Mouse (Mus musculus): ENCODE results near the gene Alkbh6. TPM values are rescaled to one million over a fixed set of nuclear protein-coding genes. Genes with fewer than 3 reads are reported as not detected.
A peak's percentile ranks its signal among the peaks of the same experiment; 100 is the strongest.

Gene Alkbh6
- polyA plus RNA-seq, 1 experiment from 2014 or later, result 107 TPM

DNA sequence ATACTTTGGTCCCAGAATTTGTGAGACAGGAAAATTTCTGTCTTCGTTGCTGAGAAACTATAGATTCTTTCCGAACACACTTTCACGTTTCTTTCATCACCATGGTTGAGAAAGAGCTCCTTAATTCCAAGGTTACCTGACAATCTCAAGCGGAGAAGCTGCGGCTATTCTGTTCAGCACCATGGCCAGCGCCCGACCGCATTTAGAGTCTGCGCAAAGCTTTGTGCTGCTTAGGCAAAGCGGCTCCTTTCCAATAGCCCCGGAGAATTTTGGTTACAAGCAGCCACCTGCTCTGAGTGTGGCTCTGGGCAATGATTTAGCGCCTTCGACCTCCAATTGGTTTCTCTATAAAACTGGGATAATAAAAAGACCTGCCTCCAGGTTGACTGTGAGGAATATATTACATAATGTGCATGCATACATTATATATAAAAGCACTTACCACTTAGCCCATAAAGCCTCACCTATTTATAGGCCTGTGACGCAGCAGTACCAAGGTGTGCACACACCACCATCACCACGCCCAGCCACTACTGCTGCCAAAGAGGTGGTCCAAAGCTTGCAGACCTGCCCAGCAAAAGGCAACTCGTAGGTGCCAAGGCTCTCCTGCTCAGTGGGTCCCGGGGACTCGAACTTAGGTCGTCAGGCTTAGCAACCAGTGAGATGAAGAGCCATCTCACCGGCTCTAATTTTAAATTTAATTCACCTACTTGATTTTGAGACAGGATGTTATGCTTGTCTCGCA, 38.3 kb downstream of the Alkbh6 start:
- ATAC-seq (ENCODE audit: low FRiP score, low TSS enrichment) (no peak), DNase-seq (peak; percentile 73)
- Histone ChIP-seq H3K9ac (replicated peaks; ENCODE audit: low read length) (no peak overlapping the region), H3K4me3 (replicated peaks; ENCODE audit: low read depth, low read length) (no peak overlapping the region), H3K27ac (replicated peaks; ENCODE audit: low read depth, low read length) (no peak overlapping the region), H3K27me3 (ENCODE audit: control insufficient read depth, insufficient read depth, low read length) (peaks cover 24% of the 10 kb centered on the region; the same call in 1 of the 2 replicates), H3K36me3 (ENCODE audit: control insufficient read depth, insufficient read depth, low read length) (no peaks in the 10 kb centered on the region), H3K9me3 (ENCODE audit: control insufficient read depth, low read length) (no peaks in the 10 kb centered on the region), H3K4me1 (ENCODE audit: control insufficient read depth, insufficient read depth, low read length) (0 out of 2 replicates have a peak, but pooled peaks cover 3% of the 10 kb centered on the region), H3K4me2 (ENCODE audit: low read length) (no peak overlapping the region)
- 28% methylated on average over 21 of the region's 21 CpGs for WGBS

DNA sequence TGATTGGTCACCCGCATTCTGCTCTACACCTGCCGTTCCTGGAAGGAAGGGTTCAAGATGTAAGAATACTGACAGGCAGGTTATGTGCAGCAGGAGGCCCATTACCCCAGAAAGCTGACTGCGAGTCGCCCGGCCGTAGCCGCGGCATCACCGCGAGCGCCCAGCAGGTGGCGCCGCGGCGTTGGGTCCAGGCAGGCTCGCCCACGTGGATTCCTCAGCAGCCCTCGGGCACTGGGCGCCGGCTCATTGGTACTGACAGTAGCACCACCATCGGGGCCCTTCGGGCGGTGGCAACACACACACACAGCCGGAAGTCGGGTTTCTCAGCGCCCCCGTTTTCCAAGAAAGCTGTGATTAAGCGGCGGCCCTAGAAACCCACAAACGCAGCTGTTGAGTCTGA, 39.3 kb downstream of the Alkbh6 start:
- no peak overlapping the region for H3K27ac ChIP-seq (replicated peaks; ENCODE audit: low read depth, low read length)
- peak; percentile 73; the same call in 1 of the 2 replicates for ATAC-seq (ENCODE audit: low FRiP score, low TSS enrichment)

DNA sequence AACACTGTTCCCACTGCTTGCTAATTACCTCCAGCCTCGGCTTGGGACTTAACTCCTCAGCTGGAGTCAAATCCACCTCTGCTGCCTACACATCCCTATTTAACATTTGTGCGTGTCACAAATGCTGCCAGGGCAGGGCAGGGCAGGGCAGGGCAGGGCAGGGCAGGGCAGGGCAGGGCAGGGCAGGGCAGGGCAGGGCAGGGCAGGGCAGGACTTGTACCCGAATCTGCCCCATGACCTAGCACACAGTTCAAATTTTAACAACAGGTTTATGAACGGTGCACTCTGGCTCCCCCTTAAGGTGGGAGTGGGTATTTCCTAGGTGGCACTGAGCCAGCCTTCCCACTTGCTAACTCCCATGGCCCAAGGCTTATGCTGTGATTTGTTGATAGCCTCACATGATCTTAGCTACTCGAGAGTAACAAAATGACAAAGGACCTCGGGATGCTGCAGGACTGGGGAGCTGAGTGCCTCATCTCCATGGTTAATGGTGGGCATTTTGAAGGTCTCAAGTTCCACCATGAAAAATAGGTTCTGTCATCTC, 44.8 kb downstream of the Alkbh6 start:
- 0 out of 2 replicates have a peak overlapping the region, but pooled peaks have one; percentile 20 for H3K27ac ChIP-seq (replicated peaks; ENCODE audit: low read depth, low read length)
- 0 out of 2 replicates have a peak, but pooled peaks cover 13% of the 10 kb centered on the region for H3K4me1 ChIP-seq (ENCODE audit: control insufficient read depth, insufficient read depth, low read length)
- peak; percentile 61; the same call in 1 of the 2 replicates for ATAC-seq (ENCODE audit: low FRiP score, low TSS enrichment)
- H3K9me3 ChIP-seq (ENCODE audit: control insufficient read depth, low read length), result no peaks in the 10 kb centered on the region
- no peak overlapping the region for H3K4me2 ChIP-seq (ENCODE audit: low read length)
- DNase-seq, result peak; percentile 81
- no peak overlapping the region for H3K9ac ChIP-seq (replicated peaks; ENCODE audit: low read length)
- WGBS, result 17% methylated on average over 6 of the region's 6 CpGs
- H3K4me3 ChIP-seq (replicated peaks; ENCODE audit: low read depth, low read length), result no peak overlapping the region
- H3K27me3 ChIP-seq (ENCODE audit: control insufficient read depth, insufficient read depth, low read length), result peaks cover 10% of the 10 kb centered on the region; the same call in 1 of the 2 replicates
- peaks cover 40% of the 10 kb centered on the region for H3K36me3 ChIP-seq (ENCODE audit: control insufficient read depth, insufficient read depth, low read length)

More for the DNA sequence above, 39.3 kb downstream of the Alkbh6 start:
- no peak overlapping the region for H3K9ac ChIP-seq (replicated peaks; ENCODE audit: low read length)
- peak; percentile 91 for DNase-seq
- H3K36me3 ChIP-seq (ENCODE audit: control insufficient read depth, insufficient read depth, low read length), result no peaks in the 10 kb centered on the region
- H3K4me2 ChIP-seq (ENCODE audit: low read length), result peak overlapping the region; percentile 45
- peaks cover 24% of the 10 kb centered on the region; the same call in 1 of the 2 replicates for H3K27me3 ChIP-seq (ENCODE audit: control insufficient read depth, insufficient read depth, low read length)
- 0 out of 2 replicates have a peak, but pooled peaks cover 3% of the 10 kb centered on the region for H3K4me1 ChIP-seq (ENCODE audit: control insufficient read depth, insufficient read depth, low read length)
- H3K9me3 ChIP-seq (ENCODE audit: control insufficient read depth, low read length), result no peaks in the 10 kb centered on the region
- H3K4me3 ChIP-seq (replicated peaks; ENCODE audit: low read depth, low read length), result no peak overlapping the region; the same call in 1 of the 2 replicates
- 1% methylated on average over 30 of the region's 30 CpGs for WGBS

DNA sequence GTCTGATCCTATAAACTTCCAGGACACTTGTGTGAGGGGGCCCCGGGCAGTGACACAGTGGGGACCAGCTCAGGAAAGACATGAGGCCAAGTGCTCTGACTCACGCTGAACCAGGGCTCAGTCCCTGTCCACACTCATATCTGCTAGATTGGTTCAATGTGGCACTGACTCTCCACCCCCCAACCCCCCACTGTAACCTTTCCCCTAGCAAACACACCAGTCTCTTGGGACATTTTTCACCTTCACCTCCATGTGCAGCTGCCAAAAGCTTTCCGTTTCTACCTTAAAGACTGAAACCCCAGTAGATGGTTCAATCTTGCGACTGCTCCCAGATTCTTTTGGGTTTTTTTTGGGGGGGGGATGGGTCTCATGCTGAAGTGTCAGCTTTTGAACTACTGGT, 45.5 kb downstream of the Alkbh6 start:
- Histone ChIP-seq H3K36me3 (ENCODE audit: control insufficient read depth, insufficient read depth, low read length) (peaks cover 43% of the 10 kb centered on the region), H3K4me1 (ENCODE audit: control insufficient read depth, insufficient read depth, low read length) (0 out of 2 replicates have a peak, but pooled peaks cover 19% of the 10 kb centered on the region), H3K4me2 (ENCODE audit: low read length) (no peak overlapping the region), H3K27ac (replicated peaks; ENCODE audit: low read depth, low read length) (no peak overlapping the region), H3K27me3 (ENCODE audit: control insufficient read depth, insufficient read depth, low read length) (peaks cover 6% of the 10 kb centered on the region; the same call in 1 of the 2 replicates), H3K4me3 (replicated peaks; ENCODE audit: low read depth, low read length) (no peak overlapping the region), H3K9ac (replicated peaks; ENCODE audit: low read length) (no peak overlapping the region), H3K9me3 (ENCODE audit: control insufficient read depth, low read length) (no peaks in the 10 kb centered on the region)
- 76% methylated on average over 4 of the region's 4 CpGs for WGBS
- DNase-seq, result no peak
- ATAC-seq (ENCODE audit: low FRiP score, low TSS enrichment), result no peak

DNA sequence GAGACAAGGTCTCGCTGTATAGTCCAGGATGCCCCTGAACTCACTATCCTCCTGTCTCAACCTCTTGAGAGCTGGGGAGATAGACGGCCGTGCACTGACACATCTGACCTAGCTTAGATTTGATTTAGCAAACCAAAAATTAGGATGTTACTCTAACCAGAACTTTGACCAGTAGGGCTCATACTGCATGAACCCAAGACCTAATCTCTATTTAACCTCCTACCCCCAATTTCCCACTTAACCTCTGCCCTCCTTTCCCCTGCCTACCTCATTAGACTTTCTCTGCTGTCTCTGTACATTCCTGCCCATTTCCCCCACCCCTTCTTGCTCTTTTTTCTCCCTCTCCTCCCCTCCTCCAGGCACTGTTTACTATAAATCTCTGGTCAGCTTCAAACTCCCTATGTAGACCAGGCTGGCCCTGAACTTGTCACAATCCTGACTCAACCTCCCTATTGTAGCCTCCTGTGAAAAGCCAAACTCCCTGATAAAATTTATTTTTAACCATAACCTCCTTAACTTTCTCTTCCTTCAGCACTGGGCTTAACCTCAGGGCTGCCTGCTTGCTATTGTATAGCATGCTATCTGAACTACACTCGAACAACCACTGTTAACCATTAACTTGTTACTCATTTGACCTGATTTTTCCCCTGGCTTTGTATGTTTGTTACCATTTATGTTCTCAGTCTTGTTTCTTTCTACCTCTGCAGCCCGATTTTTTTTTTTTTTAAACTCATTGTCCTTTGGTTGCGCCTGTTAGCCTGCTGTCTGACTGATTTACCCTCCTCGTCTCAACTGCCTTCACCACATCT, 50.1 kb downstream of the Alkbh6 start:
- Histone ChIP-seq H3K4me2 (ENCODE audit: low read length) (0 out of 2 replicates have a peak overlapping the region, but pooled peaks have one; percentile 17), H3K4me1 (ENCODE audit: control insufficient read depth, insufficient read depth, low read length) (peaks cover 41% of the 10 kb centered on the region), H3K9ac (replicated peaks; ENCODE audit: low read length) (0 out of 2 replicates have a peak overlapping the region, but pooled peaks have one; percentile 9), H3K9me3 (ENCODE audit: control insufficient read depth, low read length) (no peaks in the 10 kb centered on the region), H3K27me3 (ENCODE audit: control insufficient read depth, insufficient read depth, low read length) (no peaks in the 10 kb centered on the region), H3K27ac (replicated peaks; ENCODE audit: low read depth, low read length) (no peak overlapping the region), H3K36me3 (ENCODE audit: control insufficient read depth, insufficient read depth, low read length) (peaks cover 57% of the 10 kb centered on the region), H3K4me3 (replicated peaks; ENCODE audit: low read depth, low read length) (no peak overlapping the region)
- DNase-seq, result no peak
- ATAC-seq (ENCODE audit: low FRiP score, low TSS enrichment), result no peak
- WGBS, result 64% methylated on average over 7 of the region's 7 CpGs

DNA sequence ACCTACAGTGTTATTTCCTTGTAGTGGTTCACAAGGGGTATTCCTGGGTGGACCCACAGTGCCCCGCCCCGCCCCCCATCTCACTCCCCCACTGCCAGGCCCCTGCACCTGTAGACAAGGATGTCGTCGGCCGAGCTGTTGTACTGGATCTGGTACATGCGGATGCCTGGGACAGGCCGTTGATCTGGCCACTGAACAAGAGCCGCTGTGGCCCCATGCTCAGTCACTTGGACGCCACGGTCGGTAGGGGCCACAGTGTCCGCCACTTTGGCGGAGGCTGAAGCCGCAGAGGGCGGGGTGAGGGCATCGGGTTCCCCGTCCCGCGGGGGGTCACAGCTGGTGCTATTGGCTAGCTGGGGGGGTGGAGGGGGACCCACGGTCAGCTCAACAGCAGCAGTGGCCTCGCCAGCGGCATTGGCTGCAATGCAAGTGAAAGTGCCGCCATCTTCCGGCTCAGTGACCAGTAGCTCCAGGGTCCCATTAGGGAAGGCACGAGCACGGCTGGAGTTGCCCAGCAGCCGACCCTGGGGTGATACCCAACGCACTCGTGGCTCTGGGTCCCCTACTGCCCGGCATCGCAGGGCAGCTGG, 50.9 kb downstream of the Alkbh6 start:
- H3K9me3 ChIP-seq (ENCODE audit: control insufficient read depth, low read length), result no peaks in the 10 kb centered on the region
- no peak for ATAC-seq (ENCODE audit: low FRiP score, low TSS enrichment)
- H3K27ac ChIP-seq (replicated peaks; ENCODE audit: low read depth, low read length), result no peak overlapping the region
- no peaks in the 10 kb centered on the region for H3K27me3 ChIP-seq (ENCODE audit: control insufficient read depth, insufficient read depth, low read length)
- no peak overlapping the region for H3K4me3 ChIP-seq (replicated peaks; ENCODE audit: low read depth, low read length)
- no peak overlapping the region for H3K9ac ChIP-seq (replicated peaks; ENCODE audit: low read length)
- DNase-seq, result no peak
- WGBS, result 87% methylated on average over 31 of the region's 31 CpGs
- H3K36me3 ChIP-seq (ENCODE audit: control insufficient read depth, insufficient read depth, low read length), result peaks cover 54% of the 10 kb centered on the region
- H3K4me1 ChIP-seq (ENCODE audit: control insufficient read depth, insufficient read depth, low read length), result peaks cover 39% of the 10 kb centered on the region
- peak overlapping the region; percentile 19 for H3K4me2 ChIP-seq (ENCODE audit: low read length)

DNA sequence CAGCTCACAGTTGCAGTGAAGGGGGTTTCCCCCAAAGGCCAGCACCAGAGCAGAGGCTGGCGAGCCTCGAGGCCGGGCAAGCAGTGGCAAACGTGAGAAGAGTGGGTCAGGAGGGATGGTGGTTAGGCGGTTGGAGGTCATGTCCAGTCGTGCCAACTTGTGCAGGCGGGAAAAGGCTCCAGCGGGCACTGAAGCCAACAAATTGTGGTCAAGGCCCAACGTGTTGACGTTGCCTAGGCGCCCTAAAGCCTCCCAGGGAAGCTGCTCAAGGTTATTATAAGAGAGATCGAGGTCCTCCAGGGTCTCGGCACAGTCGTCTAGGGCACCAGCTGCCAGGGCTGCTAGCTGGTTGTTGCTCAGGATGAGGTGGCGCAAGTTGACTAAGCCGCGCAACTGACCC, 51.5 kb downstream of the Alkbh6 start:
- Histone ChIP-seq H3K27me3 (ENCODE audit: control insufficient read depth, insufficient read depth, low read length) (peaks cover 5% of the 10 kb centered on the region; the same call in 1 of the 2 replicates), H3K36me3 (ENCODE audit: control insufficient read depth, insufficient read depth, low read length) (peaks cover 48% of the 10 kb centered on the region), H3K9ac (replicated peaks; ENCODE audit: low read length) (no peak overlapping the region), H3K9me3 (ENCODE audit: control insufficient read depth, low read length) (no peaks in the 10 kb centered on the region), H3K4me3 (replicated peaks; ENCODE audit: low read depth, low read length) (no peak overlapping the region), H3K4me1 (ENCODE audit: control insufficient read depth, insufficient read depth, low read length) (peaks cover 39% of the 10 kb centered on the region), H3K27ac (replicated peaks; ENCODE audit: low read depth, low read length) (no peak overlapping the region), H3K4me2 (ENCODE audit: low read length) (no peak overlapping the region; the same call in 1 of the 2 replicates)
- 92% methylated on average over 17 of the region's 17 CpGs for WGBS
- ATAC-seq (ENCODE audit: low FRiP score, low TSS enrichment) (no peak), DNase-seq (no peak)
